Mouse (Mus musculus) ES-E14 (cell line): ENCODE measurements at regions not wholly inside any gene's neighbourhood (a gene's known extent, or its start where the extent isn't known, plus 50 kb on each side); places are given as distances from the start of the nearest gene placed in this dataset.
A peak's percentile ranks its signal among the peaks of the same experiment; 100 is the strongest.

Experiments
- DNase-seq: peaks from one replicate; pipeline ENCODE4 v3.0.0-alpha.2; 2013; ENCODE audit warnings: low read depth, low spot score
- H3K27ac ChIP-seq: 2 replicates; pipeline ENCODE4 v1.5.1; 2012; ENCODE audit warnings: low read depth, mild to moderate bottlenecking, low read length, moderate library complexity, mixed read lengths; ENCODE audit not compliant: poor library complexity, insufficient read depth, severe bottlenecking
- H3K36me3 ChIP-seq: 2 replicates; pipeline ENCODE4 v1.6.1; 2012; ENCODE audit warnings: mild to moderate bottlenecking, low read length, moderate library complexity, mixed read lengths; ENCODE audit not compliant: control insufficient read depth, poor library complexity, insufficient read depth, severe bottlenecking
- H3K4me1 ChIP-seq, 2 experiments: fragments of 150-350 bp in 1 of 2; sonication (generic) in 1 of 2; 2 replicates each; pipeline ENCODE4 v1.6.1; 2012; ENCODE audit warnings: low read length in 2 of 2, mild to moderate bottlenecking in 1 of 2, mixed read lengths in 1 of 2; ENCODE audit not compliant: control insufficient read depth in 2 of 2, insufficient read depth in 2 of 2, poor library complexity in 1 of 2
- H3K4me3 ChIP-seq, 2 experiments: fragments of 150-350 bp in 1 of 2; sonication (generic) in 1 of 2; 2 replicates each; pipeline ENCODE4 v1.5.1; 2012; ENCODE audit warnings: low read length in 2 of 2, low read depth in 1 of 2, mild to moderate bottlenecking in 1 of 2, mixed read lengths in 1 of 2; ENCODE audit not compliant: insufficient read depth in 1 of 2, poor library complexity in 1 of 2, severe bottlenecking in 1 of 2
- H3K9ac ChIP-seq: 2 replicates; pipeline ENCODE4 v1.6.1; 2012; ENCODE audit warnings: low read depth, mild to moderate bottlenecking, low read length, mixed read lengths; ENCODE audit not compliant: poor library complexity, insufficient read depth, severe bottlenecking
- H3K9me3 ChIP-seq: fragments of 150-350 bp; sonication (generic); 2 replicates; pipeline ENCODE4 v1.6.1; 2012; ENCODE audit warnings: low read depth, mild to moderate bottlenecking, low read length; ENCODE audit not compliant: control insufficient read depth, insufficient read depth
- CHD2 ChIP-seq: IDR thresholded peaks from 2 replicates; pipeline ENCODE4 v1.6.1; 2014; ENCODE audit warnings: mild to moderate bottlenecking, low read depth, low read length, inconsistent platforms
- HCFC1 ChIP-seq: IDR thresholded peaks from 2 replicates; pipeline ENCODE4 v1.6.1; 2012; ENCODE audit warnings: low read length, inconsistent platforms, borderline replicate concordance; ENCODE audit not compliant: insufficient read depth
- MAFK ChIP-seq: IDR thresholded peaks from 2 replicates; pipeline ENCODE4 v1.6.1; 2014; ENCODE audit warnings: mild to moderate bottlenecking, low read depth, low read length, inconsistent platforms; ENCODE audit not compliant: insufficient read depth
- ZC3H11A ChIP-seq: IDR thresholded peaks from 2 replicates; pipeline ENCODE4 v1.6.1; 2012; ENCODE audit warnings: low read depth, mild to moderate bottlenecking, inconsistent platforms, low read length, borderline replicate concordance
- ZNF384 ChIP-seq: IDR thresholded peaks from 2 replicates; pipeline ENCODE4 v1.6.1; 2012; ENCODE audit warnings: low read depth, low read length, inconsistent platforms
- in situ Hi-C, 2 experiments: fragments of 600-800 bp; cut with MboI; formaldehyde crosslinking; loops; one replicate each; pipeline ENCODE4 v1.15.1; 2025; ENCODE audit warnings: low sequenced_read_pairs in 2 of 2, inconsistent platforms in 1 of 2; ENCODE audit not compliant: unreplicated experiment in 2 of 2

GRCm38 (mm10) chr12:52434021-52434420, 69.8 kb upstream of the Arhgap5 start:
- H3K4me3 ChIP-seq: no peak overlapping the region
- no peak for DNase-seq
- TF ChIP-seq MAFK (no peak), ZC3H11A (no peak), ZNF384 (no peak), HCFC1 (no peak), CHD2 (no peak)
- in situ Hi-C loops: no loop called here
- H3K9ac ChIP-seq: no peak overlapping the region
- no peak overlapping the region for H3K27ac ChIP-seq
- peaks cover 2 to 3% of the 10 kb centered on the region in 2 experiments; a peak in 3 of 4 replicates for H3K4me1 ChIP-seq
- H3K9me3 ChIP-seq: no peaks in the 10 kb centered on the region
- H3K36me3 ChIP-seq: no peaks in the 10 kb centered on the region

DNA sequence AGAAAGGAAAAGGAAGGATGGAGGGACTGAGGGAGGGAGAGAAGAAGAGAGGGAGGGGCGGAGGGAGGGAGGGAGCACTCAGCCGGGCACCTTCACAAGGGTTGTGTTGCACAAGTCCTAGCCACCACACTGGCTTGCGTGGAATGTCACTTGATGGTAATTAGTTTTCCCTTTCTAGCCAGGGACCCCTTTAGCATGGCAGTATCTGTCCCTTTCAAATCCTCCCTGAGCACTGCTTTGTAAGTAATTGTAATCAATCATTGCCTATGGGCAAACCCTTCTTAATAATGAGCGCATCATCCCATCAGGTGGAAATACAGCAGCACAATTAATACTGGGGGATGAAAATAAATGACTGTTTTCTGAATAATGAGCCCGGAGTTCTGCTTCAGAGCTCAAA, 68.5 kb upstream of the Arhgap5 start:
- DNase-seq: no peak
- H3K4me1 ChIP-seq: peaks cover 2 to 3% of the 10 kb centered on the region in 2 experiments; a peak in 3 of 4 replicates
- no peak overlapping the region for H3K27ac ChIP-seq
- in situ Hi-C loops: no loop called here
- no peak overlapping the region for H3K9ac ChIP-seq
- no peaks in the 10 kb centered on the region for H3K36me3 ChIP-seq
- TF ChIP-seq ZNF384 (no peak), MAFK (no peak), HCFC1 (no peak), CHD2 (no peak), ZC3H11A (no peak)
- no peak overlapping the region for H3K4me3 ChIP-seq
- H3K9me3 ChIP-seq: no peaks in the 10 kb centered on the region

DNA sequence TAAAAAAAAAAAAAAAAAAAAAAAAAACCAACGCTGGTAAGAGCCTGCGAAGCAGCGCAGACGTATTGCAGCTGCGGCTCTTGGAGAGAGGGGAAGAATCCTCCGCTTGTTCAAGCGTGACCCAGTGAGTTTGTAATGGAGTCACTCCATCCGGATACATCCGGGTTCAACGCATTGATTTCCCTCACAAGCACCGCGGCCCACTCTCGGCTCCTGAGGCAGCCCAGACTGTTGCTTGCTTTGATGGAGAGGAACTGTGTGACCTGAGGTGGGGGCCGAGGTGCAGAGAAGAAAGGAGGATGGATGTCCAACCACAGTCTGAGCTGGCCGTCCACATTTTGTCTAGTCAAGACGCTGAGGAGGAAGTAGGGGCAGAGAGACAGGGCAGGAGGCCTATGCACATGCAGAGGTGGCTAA, 68.0 kb upstream of the Arhgap5 start:
- TF ChIP-seq MAFK: no peak
- 0 out of 2 replicates have a peak, but pooled peaks have one; percentile 62 for TF ChIP-seq ZNF384
- TF ChIP-seq HCFC1: no peak
- in situ Hi-C loops: no loop called here
- Histone ChIP-seq H3K9me3 (no peaks in the 10 kb centered on the region), H3K4me3 (0 out of 4 replicates have a peak overlapping the region, but pooled peaks of 1 of the 2 experiments have one; percentile 17), H3K4me1 (peaks cover 2 to 3% of the 10 kb centered on the region in 2 experiments; a peak in 3 of 4 replicates), H3K9ac (no peak overlapping the region), H3K27ac (no peak overlapping the region), H3K36me3 (no peaks in the 10 kb centered on the region)
- no peak for DNase-seq

DNA sequence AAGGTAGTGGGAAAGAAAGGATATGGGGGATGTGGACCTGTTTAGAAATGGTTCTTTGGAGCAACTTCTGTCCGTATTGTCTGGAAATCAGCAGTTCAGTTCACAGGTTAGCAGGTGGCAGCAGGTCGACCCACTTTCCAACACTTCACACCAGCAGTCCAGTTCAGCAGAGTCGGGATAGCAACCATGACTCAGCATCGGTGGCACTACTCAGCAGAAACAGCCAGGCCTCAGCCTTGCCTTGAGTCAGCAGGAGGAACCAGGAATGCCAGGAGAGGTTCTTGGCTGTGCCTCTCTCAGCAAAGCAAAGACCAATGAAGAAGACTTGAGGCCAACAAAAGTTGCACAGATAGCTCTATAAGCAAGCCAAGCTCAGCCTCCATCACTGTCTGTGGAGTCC, 66.8 kb upstream of the Arhgap5 start:
- TF ChIP-seq HCFC1 (no peak), MAFK (peak; percentile 86; the same call in 1 of the 2 replicates)

DNA sequence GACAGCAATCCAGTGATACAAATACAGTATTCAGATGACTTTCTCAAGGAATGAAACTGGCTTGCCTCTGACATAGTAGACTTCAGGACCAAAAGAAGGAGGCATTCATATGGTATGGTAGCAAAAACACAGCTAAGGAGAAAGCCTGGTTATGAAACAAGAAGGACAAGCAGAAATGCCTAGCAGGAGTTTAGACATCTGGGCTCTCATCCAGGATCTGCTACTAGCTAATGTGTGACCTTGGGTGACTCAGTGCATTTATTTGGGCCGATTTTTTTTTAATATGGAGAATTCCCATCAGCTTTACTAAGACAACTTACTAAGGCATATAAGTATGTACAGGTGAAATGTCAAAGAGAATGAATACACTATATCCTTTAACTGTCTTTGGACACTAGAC, 64.5 kb upstream of the Arhgap5 start:
- H3K36me3 ChIP-seq: no peaks in the 10 kb centered on the region
- TF ChIP-seq ZC3H11A: no peak
- no peak for TF ChIP-seq MAFK
- no peak for TF ChIP-seq CHD2
- no peak for TF ChIP-seq ZNF384
- TF ChIP-seq HCFC1: no peak
- H3K4me1 ChIP-seq: peaks cover 2 to 3% of the 10 kb centered on the region in 2 experiments; a peak in 3 of 4 replicates
- no peak overlapping the region for H3K4me3 ChIP-seq
- H3K27ac ChIP-seq: no peak overlapping the region
- no peaks in the 10 kb centered on the region for H3K9me3 ChIP-seq
- H3K9ac ChIP-seq: no peak overlapping the region
- in situ Hi-C loops: no loop called here
- no peak for DNase-seq

More for the DNA sequence above, 66.8 kb upstream of the Arhgap5 start:
- in situ Hi-C loops: no loop called here
- no peak for DNase-seq
- Histone ChIP-seq H3K9ac (no peak overlapping the region), H3K4me1 (peaks cover 2 to 3% of the 10 kb centered on the region in 2 experiments; a peak in 3 of 4 replicates), H3K9me3 (no peaks in the 10 kb centered on the region), H3K27ac (no peak overlapping the region), H3K36me3 (no peaks in the 10 kb centered on the region), H3K4me3 (no peak overlapping the region)
